Mouse (Mus musculus) heart, embryonic 12.5 days (tissue): ENCODE results near the gene Iqck. TPM values are rescaled to one million over a fixed set of nuclear protein-coding genes. Genes with fewer than 3 reads are reported as not detected.

Source experiments
- ATAC-seq: fragments of 200-750 bp; cut with Nextera tagmentation; 2 replicates; pipeline ENCODE4 v1.8.0; 2017; ENCODE audit warnings: moderate TSS enrichment, moderate library complexity; ENCODE audit not compliant: insufficient number of reproducible peaks, low FRiP score
- H3K27ac ChIP-seq: fragments of 300-500 bp; sonication (generic); 2 replicates; pipeline ENCODE4 v1.5.1; 2016; ENCODE audit warnings: mild to moderate bottlenecking, moderate library complexity; ENCODE audit not compliant: poor library complexity, severe bottlenecking
- H3K27me3 ChIP-seq: fragments of 300-500 bp; sonication (generic); replicated peaks from 2 replicates; pipeline ENCODE4 v1.6.1; 2016; ENCODE audit warnings: mild to moderate bottlenecking, moderate library complexity
- H3K36me3 ChIP-seq: fragments of 300-500 bp; sonication (generic); 2 replicates; pipeline ENCODE4 v1.6.1; 2016; ENCODE audit warnings: mild to moderate bottlenecking, moderate library complexity
- H3K4me1 ChIP-seq: fragments of 300-500 bp; sonication (generic); replicated peaks from 2 replicates; pipeline ENCODE4 v1.6.1; 2016; ENCODE audit warnings: mild to moderate bottlenecking
- H3K4me2 ChIP-seq: fragments of 300-500 bp; sonication (generic); 2 replicates; pipeline ENCODE4 v1.6.1; 2016; ENCODE audit warnings: mild to moderate bottlenecking, moderate library complexity
- H3K4me3 ChIP-seq: fragments of 300-500 bp; sonication (generic); 2 replicates; pipeline ENCODE4 v1.5.1; 2016; ENCODE audit warnings: mild to moderate bottlenecking
- H3K9ac ChIP-seq: fragments of 300-500 bp; sonication (generic); 2 replicates; pipeline ENCODE4 v1.6.1; 2016; ENCODE audit warnings: mild to moderate bottlenecking, moderate library complexity
- H3K9me3 ChIP-seq: fragments of 300-500 bp; sonication (generic); replicated peaks from 2 replicates; pipeline ENCODE4 v1.6.1; 2016; ENCODE audit warnings: mild to moderate bottlenecking, moderate library complexity
- WGBS: fragments of 180-500 bp; shearing (Covaris S2); methylation state at CpG from one replicate; pipeline ENCODE4 v1.1.7; 2016; 5-methylcytosine and 5-hydroxymethylcytosine counted together
- polyA plus RNA-seq: library from polyadenylated mRNA; unstranded; fragments of >200 nt; fragmentation: Nextera tagmentation; extraction: Ambion mirVana; gene quantifications from 2 replicates; pipeline ENCODE4 v1.2.1, GENCODE M21; 2016

Gene Iqck
- polyA plus RNA-seq, 1 experiment from 2014 or later = 1.5 TPM

GRCm38 (mm10) chr7:118895469-118896450 is 40.2 kb downstream of the Iqck start:
- no peaks in the 10 kb centered on the region for H3K9me3 ChIP-seq
- H3K4me1 ChIP-seq = 0 out of 2 replicates have a peak, but pooled peaks cover 11% of the 10 kb centered on the region
- 43% methylated on average over 10 of the region's 10 CpGs for WGBS
- H3K4me2 ChIP-seq = no peak overlapping the region
- H3K27ac ChIP-seq = no peak overlapping the region
- H3K4me3 ChIP-seq = no peak overlapping the region
- no peak for ATAC-seq
- H3K9ac ChIP-seq = no peak overlapping the region
- H3K36me3 ChIP-seq = no peaks in the 10 kb centered on the region
- H3K27me3 ChIP-seq = 0 out of 2 replicates have a peak, but pooled peaks cover 4% of the 10 kb centered on the region

GRCm38 (mm10) chr7:118898063-118898462 is 42.5 kb downstream of the Iqck start:
- Histone ChIP-seq H3K9me3 (no peaks in the 10 kb centered on the region), H3K9ac (no peak overlapping the region), H3K4me3 (no peak overlapping the region), H3K4me2 (no peak overlapping the region), H3K36me3 (no peaks in the 10 kb centered on the region), H3K27ac (no peak overlapping the region), H3K4me1 (peaks cover 15% of the 10 kb centered on the region), H3K27me3 (0 out of 2 replicates have a peak, but pooled peaks cover 4% of the 10 kb centered on the region)
- ATAC-seq = no peak

- Histone ChIP-seq H3K9ac (no peak overlapping the region), H3K4me3 (no peak overlapping the region), H3K36me3 (no peaks in the 10 kb centered on the region), H3K9me3 (no peaks in the 10 kb centered on the region), H3K27ac (no peak overlapping the region), H3K4me2 (no peak overlapping the region), H3K4me1 (peaks cover 19% of the 10 kb centered on the region), H3K27me3 (0 out of 2 replicates have a peak, but pooled peaks cover 4% of the 10 kb centered on the region)
- WGBS = 74% methylated on average over 2 of the region's 2 CpGs
- ATAC-seq = no peak
These were observed 44.5 kb downstream of the Iqck start for GRCm38 (mm10) chr7:118900090-118900489.

GRCm38 (mm10) chr7:118902944-118903343 is 47.4 kb downstream of the Iqck start:
- no peak overlapping the region for H3K4me3 ChIP-seq
- WGBS = 45% methylated on average over 13 of the region's 13 CpGs
- 0 out of 2 replicates have a peak, but pooled peaks cover 4% of the 10 kb centered on the region for H3K27me3 ChIP-seq
- 0 out of 2 replicates have a peak, but pooled peaks have one; percentile 29 for ATAC-seq
- peak overlapping the region; percentile 41 for H3K4me2 ChIP-seq
- no peak overlapping the region for H3K27ac ChIP-seq
- no peaks in the 10 kb centered on the region for H3K36me3 ChIP-seq
- H3K4me1 ChIP-seq = peaks cover 24% of the 10 kb centered on the region
- no peaks in the 10 kb centered on the region for H3K9me3 ChIP-seq
- no peak overlapping the region for H3K9ac ChIP-seq

GRCm38 (mm10) chr7:118903879-118904278 is 48.3 kb downstream of the Iqck start:
- WGBS = 86% methylated on average over 9 of the region's 9 CpGs
- Histone ChIP-seq H3K9me3 (no peaks in the 10 kb centered on the region), H3K4me1 (peaks cover 24% of the 10 kb centered on the region), H3K36me3 (no peaks in the 10 kb centered on the region), H3K4me2 (no peak overlapping the region), H3K4me3 (no peak overlapping the region), H3K9ac (no peak overlapping the region), H3K27ac (no peak overlapping the region), H3K27me3 (0 out of 2 replicates have a peak, but pooled peaks cover 2% of the 10 kb centered on the region)
- ATAC-seq = no peak

GRCm38 (mm10) chr7:118904530-118904929 is 49.0 kb downstream of the Iqck start:
- Histone ChIP-seq H3K4me1 (peaks cover 24% of the 10 kb centered on the region), H3K4me3 (no peak overlapping the region), H3K27ac (no peak overlapping the region), H3K4me2 (no peak overlapping the region), H3K9me3 (no peaks in the 10 kb centered on the region), H3K36me3 (no peaks in the 10 kb centered on the region), H3K9ac (no peak overlapping the region), H3K27me3 (no peaks in the 10 kb centered on the region)
- no peak for ATAC-seq
- WGBS = 83% methylated on average over 4 of the region's 4 CpGs

GRCm38 (mm10) chr7:118908961-118909515 is 53.5 kb downstream of the Iqck start:
- Histone ChIP-seq H3K27me3 (peaks cover 4% of the 10 kb centered on the region; the same call in 1 of the 2 replicates), H3K9ac (no peak overlapping the region), H3K4me2 (no peak overlapping the region), H3K4me1 (peaks cover 11% of the 10 kb centered on the region), H3K4me3 (no peak overlapping the region), H3K27ac (no peak overlapping the region), H3K9me3 (peaks cover 2% of the 10 kb centered on the region), H3K36me3 (no peaks in the 10 kb centered on the region)
- WGBS = 66% methylated on average over 8 of the region's 8 CpGs
- ATAC-seq = no peak

- Histone ChIP-seq H3K9me3 (peaks cover 4% of the 10 kb centered on the region), H3K4me1 (peaks cover 11% of the 10 kb centered on the region), H3K4me3 (no peak overlapping the region), H3K9ac (no peak overlapping the region), H3K27me3 (peaks cover 4% of the 10 kb centered on the region; the same call in 1 of the 2 replicates), H3K27ac (no peak overlapping the region), H3K4me2 (no peak overlapping the region), H3K36me3 (no peaks in the 10 kb centered on the region)
- ATAC-seq = no peak
- 83% methylated on average over 2 of the region's 2 CpGs for WGBS
These were observed 54.9 kb downstream of the Iqck start for GRCm38 (mm10) chr7:118910464-118910863.

- 91% methylated on average over 2 of the region's 2 CpGs for WGBS
- no peak overlapping the region for H3K4me2 ChIP-seq
- no peak for ATAC-seq
These were observed 55.6 kb downstream of the Iqck start for GRCm38 (mm10) chr7:118911170-118911569.

GRCm38 (mm10) chr7:118911571-118911970 is 56.0 kb downstream of the Iqck start:
- H3K4me3 ChIP-seq = no peak overlapping the region
- WGBS = 77% methylated on average over 7 of the region's 7 CpGs
- ATAC-seq = no peak
- peaks cover 3% of the 10 kb centered on the region for H3K4me1 ChIP-seq
- no peak overlapping the region for H3K9ac ChIP-seq
- H3K36me3 ChIP-seq = no peaks in the 10 kb centered on the region
- peaks cover 4% of the 10 kb centered on the region; the same call in 1 of the 2 replicates for H3K27me3 ChIP-seq
- no peak overlapping the region for H3K27ac ChIP-seq
- no peak overlapping the region for H3K4me2 ChIP-seq
- H3K9me3 ChIP-seq = peaks cover 4% of the 10 kb centered on the region

More at GRCm38 (mm10) chr7:118911170-118911569, 55.6 kb downstream of the Iqck start:
- Histone ChIP-seq H3K9ac (no peak overlapping the region), H3K36me3 (no peaks in the 10 kb centered on the region), H3K27ac (no peak overlapping the region), H3K9me3 (peaks cover 4% of the 10 kb centered on the region), H3K4me1 (peaks cover 7% of the 10 kb centered on the region), H3K27me3 (peaks cover 4% of the 10 kb centered on the region; the same call in 1 of the 2 replicates), H3K4me3 (no peak overlapping the region)

- no peak for ATAC-seq
- no peak overlapping the region for H3K4me3 ChIP-seq
- 49% methylated on average over 8 of the region's 8 CpGs for WGBS
These were observed 56.5 kb downstream of the Iqck start for GRCm38 (mm10) chr7:118912049-118912490.

More at GRCm38 (mm10) chr7:118912049-118912490, 56.5 kb downstream of the Iqck start:
- Histone ChIP-seq H3K4me1 (no peaks in the 10 kb centered on the region), H3K4me2 (no peak overlapping the region), H3K27ac (no peak overlapping the region), H3K9me3 (peaks cover 4% of the 10 kb centered on the region), H3K9ac (no peak overlapping the region), H3K27me3 (peaks cover 4% of the 10 kb centered on the region; the same call in 1 of the 2 replicates), H3K36me3 (no peaks in the 10 kb centered on the region)
